Mouse (Mus musculus): ENCODE data around the gene Slitrk1. TPM values are rescaled to one million over a fixed set of nuclear protein-coding genes. Genes with fewer than 3 reads are reported as not detected.
A peak's percentile ranks its signal among the peaks of the same experiment; 100 is the strongest.

The Slitrk1 gene
- 10 to 100 TPM; 51.5 to 62.0 TPM for total RNA-seq (2021)

- peak; percentile 48 to 53 for DNase-seq (ENCODE audit: extremely low spot score in 1 of 2, low spot score in 1 of 2)
Measured at GRCm38 (mm10) chr14:108913714-108914263, at the start of gene Slitrk1. Slitrk1 (minus strand) TSS chr14:108914158.

DNA sequence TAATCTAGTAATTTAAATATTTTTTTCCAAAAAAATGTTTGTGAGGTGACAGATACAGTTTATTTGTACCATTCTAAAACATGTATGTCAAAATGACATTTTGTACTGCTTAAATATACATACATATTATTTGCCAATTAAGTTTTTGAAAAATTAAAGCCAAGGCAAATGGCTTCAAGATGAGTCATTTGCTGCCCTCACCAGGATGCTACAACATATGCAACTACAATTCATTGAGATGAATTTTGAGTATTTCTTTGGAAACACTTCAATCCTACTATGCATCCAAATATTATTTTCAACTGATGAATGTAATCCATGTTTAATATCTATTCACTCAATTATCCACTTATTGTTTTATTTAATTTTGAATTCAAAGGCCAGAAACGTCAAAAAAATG, 21.8 kb upstream of the Slitrk1 start:
- DNase-seq (ENCODE audit: extremely low spot score in 1 of 2, low spot score in 1 of 2): no peak

- DNase-seq (ENCODE audit: extremely low spot score in 1 of 2, low spot score in 1 of 2): no peak
Measured at GRCm38 (mm10) chr14:108914336-108914735, 378 bp upstream of the Slitrk1 start.

- DNase-seq (ENCODE audit: extremely low spot score in 1 of 2, low spot score in 1 of 2): peak; percentile 13 to 32
Measured at GRCm38 (mm10) chr14:108912876-108913490, 975 bp downstream of the Slitrk1 start.

DNA sequence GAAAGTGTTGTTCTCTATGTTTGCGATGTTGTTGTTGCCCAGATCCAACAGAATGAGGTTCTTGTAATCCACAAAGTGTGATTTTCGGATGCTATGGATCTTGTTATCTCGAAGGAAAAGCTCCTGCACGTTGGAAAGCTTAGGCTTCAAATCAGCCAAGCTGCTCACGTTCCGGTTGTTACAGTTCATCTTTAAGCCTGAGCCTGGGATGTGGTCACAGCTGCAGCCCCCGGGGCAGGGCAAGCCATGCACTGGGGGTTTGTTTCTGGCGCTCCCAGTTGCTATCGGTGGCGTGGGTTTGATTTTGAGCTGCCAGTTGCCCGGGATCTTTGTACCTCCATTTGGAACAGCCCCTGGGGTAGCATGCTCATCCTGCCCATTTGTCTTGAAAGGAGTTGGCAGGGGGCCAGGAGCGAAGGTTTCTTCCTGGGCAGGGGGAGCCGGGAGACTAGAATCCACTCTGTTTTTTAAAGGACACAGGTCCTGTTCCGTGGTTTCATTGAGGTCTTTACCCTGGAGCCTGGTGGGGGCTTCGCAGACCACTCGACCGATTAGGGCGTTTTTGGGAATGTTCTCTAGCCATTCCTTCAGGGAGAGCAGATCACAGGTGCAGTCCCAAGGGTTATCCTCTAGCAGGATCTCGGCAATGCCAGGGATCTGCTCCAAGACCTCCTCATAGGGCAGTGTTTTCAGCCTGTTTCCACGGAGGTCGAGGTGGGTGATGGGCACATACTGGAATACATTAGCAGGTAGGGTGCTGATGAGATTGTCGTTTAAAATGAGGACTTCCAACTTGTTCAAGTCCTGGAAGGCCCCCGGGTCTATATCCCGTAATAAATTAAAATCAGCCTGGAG, 1.7 kb downstream of the Slitrk1 start:
- DNase-seq (ENCODE audit: extremely low spot score in 1 of 2, low spot score in 1 of 2): peak; percentile 49 to 55

DNA sequence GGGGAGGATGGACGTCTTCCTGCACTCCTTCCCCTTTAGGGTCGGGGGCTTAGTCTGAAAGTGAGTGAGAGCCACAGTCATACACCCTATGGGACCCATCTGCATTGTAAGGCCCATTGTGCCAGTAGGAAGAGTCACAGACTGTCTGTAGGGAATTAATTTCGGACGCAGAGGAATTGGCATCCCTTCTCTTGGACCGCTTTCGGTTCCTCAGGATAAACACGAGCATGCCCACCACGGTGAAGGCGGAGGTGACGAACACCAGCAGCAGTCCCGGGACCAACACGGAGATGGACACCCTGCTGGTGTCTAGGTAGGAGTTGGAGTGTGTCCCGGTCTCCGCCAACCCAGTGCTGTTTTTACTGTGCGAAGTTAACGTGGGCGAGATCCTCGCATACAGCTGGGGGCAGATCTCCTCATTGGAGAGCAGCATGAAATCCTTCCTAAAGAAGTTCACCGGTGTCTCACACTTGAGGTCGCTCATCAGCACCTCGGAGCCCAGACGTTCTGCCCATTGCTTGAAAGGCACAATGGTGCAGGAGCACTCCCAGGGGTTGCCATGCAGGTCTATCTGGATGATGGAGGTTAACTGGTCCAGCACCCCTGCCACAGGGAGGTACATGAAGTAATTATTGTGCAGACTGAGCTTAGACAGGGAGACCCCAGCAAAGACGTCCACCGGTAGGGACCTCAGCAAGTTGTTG, 2.7 kb downstream of the Slitrk1 start:
- peak; percentile 42 to 51 for DNase-seq (ENCODE audit: extremely low spot score in 1 of 2, low spot score in 1 of 2)

DNA sequence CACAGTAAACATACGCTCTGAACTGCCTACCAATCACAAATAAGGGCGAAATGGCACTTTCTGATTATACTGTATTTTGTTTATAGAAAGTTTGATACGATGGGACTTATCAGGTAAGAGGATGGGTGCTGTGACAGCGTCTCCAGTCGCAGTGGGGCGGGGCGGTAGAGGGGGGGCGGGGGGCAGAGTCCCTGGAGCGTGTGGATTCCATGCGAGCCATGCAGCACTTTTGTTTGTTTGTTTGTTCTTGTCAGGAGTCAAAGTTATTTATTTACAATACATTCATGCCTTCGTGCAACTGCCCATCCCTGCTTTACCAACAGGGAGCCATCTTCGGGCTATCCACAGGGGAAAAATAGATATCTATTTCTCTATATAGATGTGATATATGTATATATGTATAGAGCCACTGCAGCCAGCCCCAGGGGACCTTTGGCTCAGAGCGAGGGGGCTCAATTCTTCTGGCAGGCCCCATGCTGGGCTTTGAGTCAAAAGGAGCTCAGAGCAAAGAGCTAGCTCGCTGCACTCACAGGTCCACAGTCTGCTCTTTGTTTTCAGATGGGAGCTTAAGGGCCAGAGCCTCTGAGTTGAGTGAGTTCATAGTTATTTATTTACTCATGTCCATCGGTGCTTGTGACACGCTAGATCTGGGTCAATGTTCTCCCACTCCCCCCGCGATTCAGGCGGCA, 3.4 kb downstream of the Slitrk1 start:
- peak in 1 of 2 experiments; percentile 20 for DNase-seq (ENCODE audit: extremely low spot score in 1 of 2, low spot score in 1 of 2)

DNA sequence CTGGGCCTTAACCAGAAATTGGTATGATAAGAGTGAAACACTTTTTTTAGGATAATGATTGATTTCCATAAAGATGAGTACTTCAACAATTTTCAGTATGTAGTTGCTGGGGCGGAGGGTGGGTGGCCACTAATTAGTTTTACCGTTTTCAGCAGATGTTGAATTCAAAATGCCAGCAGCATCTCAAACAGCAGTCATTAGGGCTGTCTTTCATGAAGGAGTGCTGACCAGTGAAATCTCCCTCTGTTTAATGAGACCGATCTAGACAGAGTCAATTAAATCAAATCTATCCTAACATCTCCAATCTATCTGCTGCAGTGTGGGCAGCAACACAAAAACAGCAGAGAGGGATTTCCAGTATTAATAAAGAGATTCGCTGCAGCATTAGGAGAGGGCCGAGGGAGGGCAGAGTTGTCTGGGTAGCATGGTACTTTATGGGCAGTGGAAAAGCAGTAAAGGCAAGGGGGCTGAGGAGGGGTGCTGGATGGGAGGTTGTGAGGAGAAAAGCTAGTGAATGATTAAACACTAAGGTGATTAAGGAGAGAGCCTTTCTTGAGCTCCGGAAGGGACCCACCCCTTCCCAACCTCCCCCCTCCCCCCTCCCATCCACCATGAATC, 4.5 kb downstream of the Slitrk1 start:
- DNase-seq (ENCODE audit: extremely low spot score in 1 of 2, low spot score in 1 of 2): peak in 1 of 2 experiments; percentile 16

GRCm38 (mm10) chr14:108898601-108899000, 15.4 kb downstream of the Slitrk1 start:
- no peak for DNase-seq (ENCODE audit: extremely low spot score in 1 of 2, low spot score in 1 of 2)

GRCm38 (mm10) chr14:108895456-108895855, 18.5 kb downstream of the Slitrk1 start:
- DNase-seq (ENCODE audit: extremely low spot score in 1 of 2, low spot score in 1 of 2): no peak

- DNase-seq (ENCODE audit: extremely low spot score in 1 of 2, low spot score in 1 of 2): no peak
Measured at GRCm38 (mm10) chr14:108867816-108868215, 46.1 kb downstream of the Slitrk1 start.

GRCm38 (mm10) chr14:108864631-108865030, 49.3 kb downstream of the Slitrk1 start:
- DNase-seq (ENCODE audit: extremely low spot score in 1 of 2, low spot score in 1 of 2): no peak

DNA sequence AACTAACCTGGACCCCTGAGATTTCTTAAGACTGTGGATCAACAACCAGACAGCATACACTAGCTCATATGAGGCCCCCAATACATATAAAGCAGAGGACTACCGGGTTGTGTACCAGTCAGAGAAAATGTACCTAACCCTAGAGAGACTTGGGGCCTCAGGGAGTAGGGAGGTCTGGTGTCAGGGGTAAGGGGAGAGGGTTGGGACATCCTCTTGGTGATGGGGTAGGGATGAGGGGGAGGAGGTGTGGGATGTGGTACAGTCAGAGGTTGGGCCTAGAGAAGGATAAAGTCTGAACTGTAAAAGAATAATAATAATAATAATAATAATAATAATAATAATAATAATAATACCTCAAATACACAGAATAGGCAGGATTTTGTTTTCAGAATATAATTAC, 54.6 kb downstream of the Slitrk1 start:
- no peak for DNase-seq (ENCODE audit: extremely low spot score in 1 of 2, low spot score in 1 of 2)
